Mouse (Mus musculus) lung, embryonic 15.5 days (tissue): ENCODE measurements around the gene Ltbp2. TPM values are rescaled to one million over a fixed set of nuclear protein-coding genes. Genes with fewer than 3 reads are reported as not detected.

Experiments used
- ATAC-seq: fragments of 200-750 bp; cut with Nextera tagmentation; 2 replicates; pipeline ENCODE4 v1.8.0; 2017; ENCODE audit warnings: moderate number of reproducible peaks, borderline replicate concordance; ENCODE audit not compliant: low FRiP score, low TSS enrichment; ENCODE audit errors: extremely low read depth
- H3K27ac ChIP-seq: fragments of 300-500 bp; sonication (generic); 2 replicates; pipeline ENCODE4 v1.5.1; 2015; ENCODE audit warnings: moderate library complexity, mild to moderate bottlenecking, inconsistent platforms
- H3K27me3 ChIP-seq: fragments of 300-500 bp; sonication (generic); 2 replicates; pipeline ENCODE4 v1.6.1; 2015; ENCODE audit warnings: inconsistent platforms
- H3K36me3 ChIP-seq: fragments of 300-500 bp; sonication (generic); 2 replicates; pipeline ENCODE4 v1.6.1; 2015; ENCODE audit warnings: inconsistent platforms
- H3K4me1 ChIP-seq: fragments of 300-500 bp; sonication (generic); 2 replicates; pipeline ENCODE4 v1.6.1; 2015; ENCODE audit warnings: inconsistent platforms
- H3K4me2 ChIP-seq: fragments of 300-500 bp; sonication (generic); 2 replicates; pipeline ENCODE4 v1.6.1; 2015; ENCODE audit warnings: inconsistent platforms, mild to moderate bottlenecking, moderate library complexity
- H3K4me3 ChIP-seq: fragments of 300-500 bp; sonication (generic); 2 replicates; pipeline ENCODE4 v1.5.1; 2015; ENCODE audit warnings: mild to moderate bottlenecking, inconsistent platforms
- H3K9ac ChIP-seq: fragments of 300-500 bp; sonication (generic); 2 replicates; pipeline ENCODE4 v1.6.1; 2015; ENCODE audit warnings: inconsistent platforms
- H3K9me3 ChIP-seq: fragments of 300-500 bp; sonication (generic); 2 replicates; pipeline ENCODE4 v1.6.1; 2016; ENCODE audit warnings: inconsistent platforms
- WGBS: fragments of 180-500 bp; shearing (Covaris S2); methylation state at CpG from one replicate; pipeline ENCODE4 v1.1.7; 2015; 5-methylcytosine and 5-hydroxymethylcytosine counted together
- polyA plus RNA-seq: library from polyadenylated mRNA; unstranded; fragments of >200 nt; fragmentation: Nextera tagmentation; extraction: Ambion mirVana; gene quantifications from 2 replicates; pipeline ENCODE4 v1.2.1, GENCODE M21; 2015

Gene Ltbp2
- polyA plus RNA-seq, 1 experiment from 2014 or later, result 15.1 TPM

DNA sequence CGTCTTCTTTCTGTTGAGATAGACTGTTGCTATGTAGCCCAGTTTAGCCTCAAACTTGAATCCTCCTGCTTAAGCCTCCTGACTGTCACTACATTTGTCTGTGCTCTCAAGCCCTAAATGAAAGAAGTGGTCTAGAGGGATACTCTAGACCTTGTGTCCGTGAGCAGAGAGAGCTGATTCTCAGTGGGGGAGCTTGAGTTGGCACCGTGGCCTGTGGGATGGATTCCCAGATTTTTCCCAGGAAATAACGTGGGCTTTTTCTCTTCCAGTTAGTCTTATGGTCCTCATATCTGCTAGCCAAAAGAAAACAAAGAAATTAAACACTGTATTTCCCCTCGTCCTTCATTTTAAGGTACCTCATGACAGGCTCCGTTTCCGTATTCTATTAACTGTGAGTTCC is 24.0 kb upstream of the Ltbp2 start:
- no peaks in the 10 kb centered on the region for H3K4me1 ChIP-seq
- 70% methylated on average over 7 of the region's 7 CpGs for WGBS
- no peaks in the 10 kb centered on the region for H3K9me3 ChIP-seq

DNA sequence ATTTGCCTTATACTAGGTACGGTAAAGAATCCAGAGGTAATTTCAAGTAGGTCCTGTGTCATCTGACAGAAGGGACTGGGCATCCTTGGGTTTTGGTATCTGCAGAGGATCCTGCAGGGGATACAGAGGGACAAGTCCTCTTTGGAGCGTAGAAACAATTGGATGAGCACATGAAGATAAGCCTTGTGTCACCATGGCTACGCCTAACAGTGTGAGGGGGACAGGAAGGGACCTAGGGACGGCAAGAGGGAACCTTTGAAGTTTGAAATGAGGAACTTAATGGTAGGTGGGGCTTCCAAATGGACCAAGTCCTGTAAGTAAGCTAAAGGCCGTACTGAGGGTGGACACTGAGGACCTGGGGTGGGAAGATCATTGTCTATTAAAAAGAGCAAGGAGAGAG is 21.0 kb upstream of the Ltbp2 start:
- Histone ChIP-seq H3K4me2 (no peak overlapping the region), H3K4me1 (no peaks in the 10 kb centered on the region), H3K9me3 (no peaks in the 10 kb centered on the region), H3K27me3 (peaks cover 8% of the 10 kb centered on the region; the same call in 1 of the 2 replicates), H3K27ac (no peak overlapping the region), H3K4me3 (no peak overlapping the region), H3K9ac (no peak overlapping the region), H3K36me3 (no peaks in the 10 kb centered on the region)
- WGBS, result 76% methylated on average over 5 of the region's 5 CpGs
- ATAC-seq, result no peak

More for the DNA sequence above, 24.0 kb upstream of the Ltbp2 start:
- no peak overlapping the region for H3K4me2 ChIP-seq
- peaks cover 8% of the 10 kb centered on the region; the same call in 1 of the 2 replicates for H3K27me3 ChIP-seq
- H3K36me3 ChIP-seq, result no peaks in the 10 kb centered on the region
- ATAC-seq, result no peak
- no peak overlapping the region for H3K9ac ChIP-seq
- H3K4me3 ChIP-seq, result no peak overlapping the region
- H3K27ac ChIP-seq, result no peak overlapping the region

GRCm38 (mm10) chr12:84896235-84896634 is 19.9 kb upstream of the Ltbp2 start:
- H3K4me2 ChIP-seq, result no peak overlapping the region
- H3K27me3 ChIP-seq, result peaks cover 8% of the 10 kb centered on the region; the same call in 1 of the 2 replicates
- H3K27ac ChIP-seq, result no peak overlapping the region
- 0 out of 2 replicates have a peak, but pooled peaks have one; percentile 16 for ATAC-seq
- no peaks in the 10 kb centered on the region for H3K9me3 ChIP-seq
- WGBS, result 47% methylated on average over 6 of the region's 6 CpGs
- no peaks in the 10 kb centered on the region for H3K36me3 ChIP-seq
- H3K4me1 ChIP-seq, result no peaks in the 10 kb centered on the region
- H3K9ac ChIP-seq, result no peak overlapping the region
- no peak overlapping the region for H3K4me3 ChIP-seq

- H3K4me1 ChIP-seq, result no peaks in the 10 kb centered on the region
- H3K27me3 ChIP-seq, result peaks cover 11% of the 10 kb centered on the region; the same call in 1 of the 2 replicates
- ATAC-seq, result no peak
- H3K9me3 ChIP-seq, result no peaks in the 10 kb centered on the region
- H3K27ac ChIP-seq, result no peak overlapping the region
- H3K4me2 ChIP-seq, result no peak overlapping the region
- H3K36me3 ChIP-seq, result no peaks in the 10 kb centered on the region
- 50% methylated on average over 9 of the region's 9 CpGs for WGBS
- no peak overlapping the region for H3K4me3 ChIP-seq
- no peak overlapping the region for H3K9ac ChIP-seq
These were observed 17.6 kb upstream of the Ltbp2 start for GRCm38 (mm10) chr12:84893648-84894628.

DNA sequence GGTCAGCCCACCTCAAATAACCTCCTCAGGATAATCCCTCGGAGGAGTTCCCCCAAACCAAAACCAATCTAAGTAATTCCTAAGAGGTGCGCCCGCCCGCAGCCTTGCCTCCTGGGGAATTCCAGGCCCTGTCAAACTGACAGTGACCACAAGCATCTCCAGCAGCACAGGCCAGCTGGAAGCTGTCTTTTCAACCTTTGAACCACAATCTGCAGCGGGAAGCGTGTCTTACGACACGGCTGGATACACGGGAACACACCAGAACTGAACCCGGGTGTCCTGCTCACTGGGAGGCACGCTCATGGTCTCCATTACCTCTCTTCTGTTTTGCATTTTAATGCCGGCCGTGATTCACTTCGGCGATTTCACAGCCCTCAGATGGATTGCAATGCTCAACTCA is 14.0 kb upstream of the Ltbp2 start:
- Histone ChIP-seq H3K36me3 (no peaks in the 10 kb centered on the region), H3K27me3 (0 out of 2 replicates have a peak, but pooled peaks cover 2% of the 10 kb centered on the region), H3K4me2 (no peak overlapping the region), H3K27ac (no peak overlapping the region), H3K4me1 (peaks cover 2% of the 10 kb centered on the region; the same call in 1 of the 2 replicates), H3K4me3 (no peak overlapping the region), H3K9me3 (no peaks in the 10 kb centered on the region), H3K9ac (no peak overlapping the region)
- 66% methylated on average over 15 of the region's 15 CpGs for WGBS
- ATAC-seq, result no peak

DNA sequence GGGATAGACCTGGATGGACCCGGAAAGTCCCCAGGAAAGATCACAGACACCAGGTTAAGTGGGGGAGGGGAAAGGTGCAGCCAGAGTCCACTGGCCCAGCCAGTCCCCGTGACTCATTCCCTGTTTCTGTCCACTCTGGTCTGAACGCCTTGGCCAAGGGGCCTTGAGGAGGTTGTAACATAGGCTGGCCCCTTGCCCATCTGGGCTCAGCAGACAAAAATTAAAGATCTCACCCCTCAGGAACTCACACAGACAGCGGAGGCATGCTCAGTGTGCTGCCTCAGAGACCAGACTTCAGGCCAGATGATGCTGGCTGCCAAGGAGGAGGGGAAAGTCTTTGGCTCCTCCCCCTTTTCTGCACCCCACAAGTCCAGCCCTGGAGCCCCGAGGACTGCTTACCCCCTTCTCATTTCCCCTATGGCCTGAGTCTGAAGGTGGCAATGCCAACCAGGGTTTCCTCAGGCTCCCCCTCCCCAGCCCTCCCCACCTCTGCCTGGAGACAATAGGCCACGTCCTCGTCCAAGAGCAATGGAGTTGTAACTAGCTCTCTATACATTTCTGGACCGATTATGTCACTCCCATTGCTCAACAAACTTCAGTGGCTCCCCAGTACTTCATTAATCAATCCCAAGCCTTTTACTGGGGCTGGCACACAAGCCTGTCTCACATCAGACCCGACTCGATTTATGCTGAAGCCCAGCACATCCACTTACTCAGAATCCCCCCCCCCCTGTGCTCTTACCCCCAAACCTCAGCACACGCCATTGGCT is 9.0 kb upstream of the Ltbp2 start:
- Histone ChIP-seq H3K4me1 (peaks cover 3% of the 10 kb centered on the region; the same call in 1 of the 2 replicates), H3K36me3 (no peaks in the 10 kb centered on the region), H3K4me2 (peak overlapping the region; percentile 14; the same call in 1 of the 2 replicates), H3K27me3 (peaks cover 20% of the 10 kb centered on the region; the same call in 1 of the 2 replicates), H3K4me3 (no peak overlapping the region), H3K9ac (no peak overlapping the region), H3K27ac (peak overlapping the region; percentile 87), H3K9me3 (no peaks in the 10 kb centered on the region)
- ATAC-seq, result peak; percentile 87
- 38% methylated on average over 11 of the region's 11 CpGs for WGBS

GRCm38 (mm10) chr12:84884423-84885076 is 8.2 kb upstream of the Ltbp2 start:
- peaks cover 20% of the 10 kb centered on the region; the same call in 1 of the 2 replicates for H3K27me3 ChIP-seq
- H3K9me3 ChIP-seq, result no peaks in the 10 kb centered on the region
- H3K4me3 ChIP-seq, result no peak overlapping the region
- peak; percentile 16; the same call in 1 of the 2 replicates for ATAC-seq
- H3K36me3 ChIP-seq, result no peaks in the 10 kb centered on the region
- no peak overlapping the region for H3K9ac ChIP-seq
- WGBS, result 73% methylated on average over 7 of the region's 7 CpGs
- H3K4me2 ChIP-seq, result peak overlapping the region; percentile 14; the same call in 1 of the 2 replicates
- H3K4me1 ChIP-seq, result peaks cover 3% of the 10 kb centered on the region; the same call in 1 of the 2 replicates
- H3K27ac ChIP-seq, result peak overlapping the region; percentile 87

DNA sequence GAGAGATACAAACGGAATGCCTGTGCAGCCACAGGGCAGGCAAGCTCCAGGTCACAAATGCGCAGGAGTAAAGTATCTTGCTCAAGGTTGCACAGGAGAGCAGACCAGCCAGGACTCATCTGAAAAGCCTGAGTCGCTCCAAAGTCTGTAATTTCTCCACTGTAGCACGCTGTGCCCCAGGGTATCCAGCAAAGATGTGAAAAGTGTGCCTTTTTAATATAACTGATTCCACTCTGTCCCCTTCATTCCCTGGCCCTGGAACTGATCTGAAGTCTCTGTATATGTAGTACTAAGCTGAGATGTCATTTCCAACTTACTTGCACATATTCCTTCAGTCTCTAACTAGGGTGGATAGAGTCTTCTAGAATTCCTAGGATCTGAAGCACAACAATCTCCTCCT is 6.5 kb upstream of the Ltbp2 start:
- Histone ChIP-seq H3K4me1 (peaks cover 3% of the 10 kb centered on the region; the same call in 1 of the 2 replicates), H3K27ac (no peak overlapping the region), H3K4me2 (no peak overlapping the region), H3K4me3 (no peak overlapping the region), H3K27me3 (peaks cover 33% of the 10 kb centered on the region), H3K36me3 (no peaks in the 10 kb centered on the region), H3K9me3 (no peaks in the 10 kb centered on the region), H3K9ac (no peak overlapping the region)
- ATAC-seq, result no peak
- 77% methylated on average over 4 of the region's 4 CpGs for WGBS

DNA sequence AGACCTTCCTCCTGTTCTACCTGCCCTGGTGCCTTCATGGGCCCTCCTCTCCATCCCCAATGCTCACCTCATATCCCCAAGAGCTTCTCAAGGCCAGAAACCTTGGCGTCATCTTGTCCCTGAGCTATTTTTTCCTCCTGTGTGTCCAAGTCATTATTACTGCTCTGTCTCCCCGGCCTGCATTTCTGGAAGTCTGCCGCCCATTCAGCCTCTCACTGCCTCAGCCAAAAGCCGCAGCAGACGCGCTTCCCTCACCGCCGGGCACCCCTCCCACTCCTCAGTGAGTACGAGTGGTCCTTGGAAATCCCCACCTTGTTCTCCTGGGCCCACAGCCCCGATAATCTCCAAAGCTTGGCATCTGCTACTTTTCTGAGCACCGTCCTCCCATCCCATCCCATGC is 3.8 kb upstream of the Ltbp2 start:
- peaks cover 19% of the 10 kb centered on the region for H3K4me1 ChIP-seq
- H3K4me3 ChIP-seq, result no peak overlapping the region
- no peaks in the 10 kb centered on the region for H3K9me3 ChIP-seq
- H3K27ac ChIP-seq, result no peak overlapping the region
- no peak overlapping the region for H3K4me2 ChIP-seq
- H3K27me3 ChIP-seq, result peaks cover 60% of the 10 kb centered on the region
- 38% methylated on average over 11 of the region's 11 CpGs for WGBS
- no peak for ATAC-seq
- no peak overlapping the region for H3K9ac ChIP-seq
- H3K36me3 ChIP-seq, result no peaks in the 10 kb centered on the region

- Histone ChIP-seq H3K4me3 (peak overlapping the region; percentile 46), H3K27ac (no peak overlapping the region), H3K4me2 (peak overlapping the region; percentile 68), H3K27me3 (peaks cover 63% of the 10 kb centered on the region), H3K9me3 (no peaks in the 10 kb centered on the region), H3K9ac (peak overlapping the region; percentile 33), H3K36me3 (no peaks in the 10 kb centered on the region), H3K4me1 (peaks cover 20% of the 10 kb centered on the region)
- peak; percentile 15; the same call in 1 of the 2 replicates for ATAC-seq
- WGBS, result under 1% methylated on average over 59 of the region's 59 CpGs
These were observed 411 bp downstream of the Ltbp2 start for GRCm38 (mm10) chr12:84875761-84876480.

GRCm38 (mm10) chr12:84873434-84873833 is 2.9 kb downstream of the Ltbp2 start:
- no peaks in the 10 kb centered on the region for H3K9me3 ChIP-seq
- H3K36me3 ChIP-seq, result no peaks in the 10 kb centered on the region
- peak overlapping the region; percentile 68 for H3K4me2 ChIP-seq
- ATAC-seq, result no peak
- H3K9ac ChIP-seq, result no peak overlapping the region
- WGBS, result 2% methylated on average over 3 of the region's 3 CpGs
- H3K4me3 ChIP-seq, result peak overlapping the region; percentile 46; the same call in 1 of the 2 replicates
- H3K27ac ChIP-seq, result no peak overlapping the region
- H3K4me1 ChIP-seq, result peaks cover 22% of the 10 kb centered on the region
- peaks cover 49% of the 10 kb centered on the region for H3K27me3 ChIP-seq
